Mouse (Mus musculus) liver, postnatal 0 days (tissue): ENCODE results near the gene Vmn1r21. TPM values are rescaled to one million over a fixed set of nuclear protein-coding genes. Genes with fewer than 3 reads are reported as not detected.
"Not testable (repeated sequence)": the region's sequence is repeated elsewhere in the genome, so short reads cannot be mapped to it uniquely, and the experiment has no call there.

Experiments used
- ATAC-seq: fragments of 200-750 bp; cut with Nextera tagmentation; 2 replicates; pipeline ENCODE4 v1.8.0; 2017; ENCODE audit warnings: mild to moderate bottlenecking, moderate library complexity
- DNase-seq: peaks from one replicate; pipeline ENCODE4 v3.0.0-alpha.2; 2016
- H3K27ac ChIP-seq: fragments of 300-500 bp; sonication (generic); 2 replicates; pipeline ENCODE4 v1.5.1; 2014; ENCODE audit warnings: antibody characterized with exemption, moderate library complexity, mild to moderate bottlenecking, low read depth
- H3K27me3 ChIP-seq: fragments of 300-500 bp; sonication (generic); 2 replicates; pipeline ENCODE4 v1.6.1; 2014; ENCODE audit warnings: low read length, control low read depth, mixed read lengths; ENCODE audit not compliant: insufficient read depth
- H3K36me3 ChIP-seq: fragments of 300-500 bp; sonication (generic); replicated peaks from 2 replicates; pipeline ENCODE4 v1.6.1; 2014; ENCODE audit warnings: mild to moderate bottlenecking, control low read depth, low read length, moderate library complexity, mixed read lengths; ENCODE audit not compliant: insufficient read depth
- H3K4me1 ChIP-seq: fragments of 300-500 bp; sonication (generic); 2 replicates; pipeline ENCODE4 v1.6.1; 2014; ENCODE audit warnings: antibody characterized with exemption, mild to moderate bottlenecking, control low read depth; ENCODE audit not compliant: insufficient read depth
- H3K4me2 ChIP-seq: fragments of 300-500 bp; sonication (generic); 2 replicates; pipeline ENCODE4 v1.6.1; 2014; ENCODE audit warnings: low read depth, mild to moderate bottlenecking, low read length, moderate library complexity, mixed read lengths
- H3K4me3 ChIP-seq: fragments of 300-500 bp; sonication (generic); 2 replicates; pipeline ENCODE4 v1.5.1; 2014; ENCODE audit warnings: low read depth, low read length
- H3K9ac ChIP-seq: fragments of 300-500 bp; sonication (generic); replicated peaks from 2 replicates; pipeline ENCODE4 v1.6.1; 2014; ENCODE audit warnings: mild to moderate bottlenecking, moderate library complexity
- H3K9me3 ChIP-seq: fragments of 300-500 bp; sonication (generic); 2 replicates; pipeline ENCODE4 v1.6.1; 2016; ENCODE audit warnings: mild to moderate bottlenecking, control low read depth, low read length, mixed read lengths
- CTCF ChIP-seq: sonication (generic); IDR thresholded peaks from 2 replicates; pipeline ENCODE4 v1.5.1; 2016; ENCODE audit warnings: antibody characterized with exemption, low read depth
- EP300 ChIP-seq: IDR thresholded peaks from 2 replicates; pipeline ENCODE4 v1.6.1; 2016; ENCODE audit warnings: antibody characterized with exemption, low read depth, mild to moderate bottlenecking
- WGBS: fragments of 180-500 bp; shearing (Covaris S2); extraction: QIAGEN DNeasy Blood & Tissue Kit; methylation state at CpG from one replicate; pipeline ENCODE4 v1.1.7; 2014; ENCODE audit not compliant: insufficient replicate concordance; 5-methylcytosine and 5-hydroxymethylcytosine counted together
- polyA plus RNA-seq: library from polyadenylated mRNA; unstranded; fragments of >200 nt; fragmentation: Nextera tagmentation; extraction: Ambion mirVana; gene quantifications from 2 replicates; pipeline ENCODE4 v1.2.1, GENCODE M21; 2015

Vmn1r21 gene
- polyA plus RNA-seq = not detected in 2 replicates

GRCm38 (mm10) chr6:57850286-57850685 is at the start of gene Vmn1r21:
Gene Vmn1r21, minus strand, starts transcription at chr6:57850343.
- no peaks in the 10 kb centered on the region for H3K4me1 ChIP-seq
- 39% methylated on average over 1 of the region's 1 CpGs for WGBS
- no peaks in the 10 kb centered on the region for H3K27me3 ChIP-seq
- no peak for TF ChIP-seq CTCF
- no peak for TF ChIP-seq EP300
- H3K9ac ChIP-seq = no peak within 1 kb of the TSS
- H3K9me3 ChIP-seq = no peaks in the 10 kb centered on the region
- no peak for DNase-seq
- no peak within 1 kb of the TSS for H3K27ac ChIP-seq
- ATAC-seq = no peak
- H3K36me3 ChIP-seq = no peaks in the 10 kb centered on the region
- no peak within 1 kb of the TSS for H3K4me3 ChIP-seq
- H3K4me2 ChIP-seq = no peak within 1 kb of the TSS

- ATAC-seq = peak; percentile 56
- WGBS = 48% methylated on average over 6 of the region's 6 CpGs
- no peaks in the 10 kb centered on the region for H3K27me3 ChIP-seq
- DNase-seq = peak; percentile 19
- H3K9me3 ChIP-seq = no peaks in the 10 kb centered on the region
- H3K9ac ChIP-seq = no peak overlapping the region
- no peak overlapping the region for H3K27ac ChIP-seq
- H3K4me3 ChIP-seq = no peak overlapping the region
- no peaks in the 10 kb centered on the region for H3K4me1 ChIP-seq
- no peaks in the 10 kb centered on the region for H3K36me3 ChIP-seq
- TF ChIP-seq EP300 = no peak
- peak; percentile 92 for TF ChIP-seq CTCF
- no peak overlapping the region for H3K4me2 ChIP-seq
Measured at GRCm38 (mm10) chr6:57859043-57860042, 9.2 kb upstream of the Vmn1r21 start.

GRCm38 (mm10) chr6:57851177-57851576 is 1.0 kb upstream of the Vmn1r21 start:
- not testable (repeated sequence) for H3K27ac ChIP-seq, H3K36me3 ChIP-seq, H3K27me3 ChIP-seq, H3K4me2 ChIP-seq, ATAC-seq, H3K4me3 ChIP-seq, DNase-seq, H3K9ac ChIP-seq, H3K4me1 ChIP-seq, H3K9me3 ChIP-seq
- WGBS = 86% methylated on average over 5 of the region's 5 CpGs

GRCm38 (mm10) chr6:57839693-57840408 is 10.3 kb downstream of the Vmn1r21 start:
- 49% methylated on average over 2 of the region's 2 CpGs for WGBS
- no peak for ATAC-seq
- no peak for DNase-seq
- Histone ChIP-seq H3K27me3 (no peaks in the 10 kb centered on the region), H3K9me3 (no peaks in the 10 kb centered on the region), H3K9ac (no peak overlapping the region), H3K4me1 (no peaks in the 10 kb centered on the region), H3K4me2 (no peak overlapping the region), H3K36me3 (no peaks in the 10 kb centered on the region), H3K4me3 (no peak overlapping the region), H3K27ac (no peak overlapping the region)
- TF ChIP-seq EP300 = no peak
- TF ChIP-seq CTCF = no peak

GRCm38 (mm10) chr6:57825259-57825715 is 24.9 kb downstream of the Vmn1r21 start:
- H3K27me3 ChIP-seq = no peaks in the 10 kb centered on the region
- no peak for DNase-seq
- WGBS = 13% methylated on average over 5 of the region's 5 CpGs
- H3K4me3 ChIP-seq = peak overlapping the region; percentile 82
- no peak for TF ChIP-seq CTCF
- no peak for TF ChIP-seq EP300
- ATAC-seq = peak; percentile 12; the same call in 1 of the 2 replicates
- peak overlapping the region; percentile 78 for H3K4me2 ChIP-seq
- no peaks in the 10 kb centered on the region for H3K36me3 ChIP-seq
- 0 out of 2 replicates have a peak, but pooled peaks cover 6% of the 10 kb centered on the region for H3K4me1 ChIP-seq
- H3K27ac ChIP-seq = peak overlapping the region; percentile 75
- no peaks in the 10 kb centered on the region for H3K9me3 ChIP-seq
- H3K9ac ChIP-seq = peak overlapping the region; percentile 87
